Mouse (Mus musculus) central nervous system, embryonic 14 days (tissue): ENCODE measurements around the gene Lyrm2. TPM values are rescaled to one million over a fixed set of nuclear protein-coding genes. Genes with fewer than 3 reads are reported as not detected.

Experiments
- polyA plus RNA-seq: library from polyadenylated mRNA; depleted of rRNA; stranded (reverse); fragments of >200 nt; gene quantifications from 2 replicates; pipeline ENCODE4 v1.2.3, GENCODE M21; 2012; rRNA removed

Lyrm2 gene
- 98.3 and 112 TPM in 2 replicates for polyA plus RNA-seq

GRCm38 (mm10) chr4:32799966-32800576 is at the start of gene Lyrm2:
Gene Lyrm2 (plus strand): TSS chr4:32800253.

Other genes with a start within 250 kb of the Lyrm2 start
- gene Gja10, start 197.5 kb upstream of the Lyrm2 start, polyA plus RNA-seq, result not detected in 2 replicates
- 9.8 and 11.6 TPM in 2 replicates for gene Casp8ap2, start 184.8 kb upstream of the Lyrm2 start, polyA plus RNA-seq
- 42.2 and 47.2 TPM in 2 replicates for gene Mdn1, start 143.1 kb upstream of the Lyrm2 start, polyA plus RNA-seq
- gene Ankrd6, start 150.6 kb downstream of the Lyrm2 start, polyA plus RNA-seq, result 14.4 and 17.3 TPM in 2 replicates
- gene Rragd, start 182.8 kb downstream of the Lyrm2 start, polyA plus RNA-seq, result 19.9 and 21.2 TPM in 2 replicates
- 37.0 TPM in 2 replicates for gene Ube2j1, start 231.2 kb downstream of the Lyrm2 start, polyA plus RNA-seq